Mouse (Mus musculus) intestine, postnatal 0 days (tissue): ENCODE data around the gene Il15. TPM values are rescaled to one million over a fixed set of nuclear protein-coding genes. Genes with fewer than 3 reads are reported as not detected.

Experiments used
- ATAC-seq: fragments of 200-750 bp; cut with Nextera tagmentation; 2 replicates; pipeline ENCODE4 v1.8.0; 2017; ENCODE audit warnings: mild to moderate bottlenecking, moderate TSS enrichment, moderate library complexity
- H3K27ac ChIP-seq: fragments of 300-500 bp; sonication (generic); 2 replicates; pipeline ENCODE4 v1.5.1; 2014; ENCODE audit warnings: mild to moderate bottlenecking, low read depth, low read length, moderate library complexity
- H3K27me3 ChIP-seq: fragments of 300-500 bp; sonication (generic); replicated peaks from 2 replicates; pipeline ENCODE4 v1.6.1; 2014; ENCODE audit warnings: low read length, mixed read lengths; ENCODE audit not compliant: control insufficient read depth, insufficient read depth
- H3K36me3 ChIP-seq: fragments of 300-500 bp; sonication (generic); 2 replicates; pipeline ENCODE4 v1.6.1; 2014; ENCODE audit warnings: mild to moderate bottlenecking, moderate library complexity; ENCODE audit not compliant: control insufficient read depth, insufficient read depth
- H3K4me1 ChIP-seq: fragments of 300-500 bp; sonication (generic); replicated peaks from 2 replicates; pipeline ENCODE4 v1.6.1; 2014; ENCODE audit warnings: antibody characterized with exemption, low read length, mixed read lengths; ENCODE audit not compliant: control insufficient read depth, insufficient read depth
- H3K4me2 ChIP-seq: fragments of 300-500 bp; sonication (generic); replicated peaks from 2 replicates; pipeline ENCODE4 v1.6.1; 2014; ENCODE audit warnings: low read depth, mild to moderate bottlenecking, moderate library complexity
- H3K4me3 ChIP-seq: fragments of 300-500 bp; sonication (generic); 2 replicates; pipeline ENCODE4 v1.5.1; 2014; ENCODE audit warnings: low read depth, low read length
- H3K9ac ChIP-seq: fragments of 300-500 bp; sonication (generic); 2 replicates; pipeline ENCODE4 v1.6.1; 2014; ENCODE audit warnings: mild to moderate bottlenecking, low read depth, low read length
- H3K9me3 ChIP-seq: fragments of 300-500 bp; sonication (generic); 2 replicates; pipeline ENCODE4 v1.6.1; 2016; ENCODE audit warnings: mixed run types; ENCODE audit not compliant: control insufficient read depth
- CTCF ChIP-seq: sonication (generic); IDR thresholded peaks from 2 replicates; pipeline ENCODE4 v1.5.1; 2016; ENCODE audit warnings: low read depth, mild to moderate bottlenecking, control low read depth, antibody characterized with exemption, moderate library complexity
- WGBS: fragments of 180-500 bp; shearing (Covaris S2); extraction: QIAGEN DNeasy Blood & Tissue Kit; methylation state at CpG from one replicate; pipeline ENCODE4 v1.1.7; 2014; 5-methylcytosine and 5-hydroxymethylcytosine counted together
- polyA plus RNA-seq: library from polyadenylated mRNA; unstranded; fragments of >200 nt; fragmentation: Nextera tagmentation; extraction: Ambion mirVana; gene quantifications from 2 replicates; pipeline ENCODE4 v1.2.1, GENCODE M21; 2015

Il15 gene
- polyA plus RNA-seq, 1 experiment from 2014 or later: 9.2 TPM

DNA sequence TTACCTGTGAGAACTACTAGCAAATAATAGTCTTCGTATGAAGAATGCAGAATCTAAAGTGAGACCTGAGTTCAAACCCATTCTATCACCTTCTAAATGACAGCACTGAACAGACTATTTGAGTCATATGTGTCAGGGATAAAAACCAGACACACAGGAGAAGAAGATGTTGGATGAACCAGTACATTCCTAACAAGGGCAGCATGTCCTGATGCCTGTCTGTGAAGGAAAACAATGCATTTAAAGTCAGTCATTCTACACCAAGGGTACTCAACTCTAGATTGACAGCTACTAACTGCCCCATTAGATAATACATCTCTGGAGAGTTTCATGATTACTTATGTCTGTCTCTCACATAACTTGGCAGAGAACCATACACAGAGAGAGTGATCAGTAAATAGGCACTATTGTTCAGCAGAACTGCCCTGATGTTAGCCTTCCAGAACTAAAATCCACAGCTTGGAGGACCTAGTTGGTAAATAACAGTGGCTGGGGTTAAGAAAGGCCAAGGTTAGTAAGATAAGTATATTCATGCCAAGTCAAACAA lies 14.6 kb downstream of the Il15 start:
- 74% methylated on average over 1 of the region's 1 CpGs for WGBS
- no peaks in the 10 kb centered on the region for H3K9me3 ChIP-seq

DNA sequence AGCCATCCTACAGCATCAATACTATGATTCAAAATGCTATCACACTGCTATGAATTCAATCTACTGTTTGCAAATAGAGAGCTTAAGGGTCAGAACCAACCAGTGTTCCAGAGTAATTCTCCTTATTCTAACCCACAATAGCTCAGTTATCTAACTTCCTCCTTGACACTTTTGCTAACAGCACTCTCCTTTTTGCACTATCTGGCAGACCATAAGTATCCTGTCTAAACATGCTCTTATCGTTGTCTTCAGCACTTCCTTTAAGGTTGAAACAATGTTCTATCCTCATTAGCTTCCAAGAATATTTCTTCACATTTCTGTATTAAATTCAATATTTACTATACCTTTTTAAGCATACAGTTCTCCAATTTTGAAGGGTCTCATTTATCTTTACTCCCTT lies 15.4 kb downstream of the Il15 start:
- H3K4me2 ChIP-seq: no peak overlapping the region
- no peak overlapping the region for H3K9ac ChIP-seq
- ATAC-seq: no peak
- H3K27ac ChIP-seq: no peak overlapping the region
- H3K27me3 ChIP-seq: no peaks in the 10 kb centered on the region
- H3K4me1 ChIP-seq: 0 out of 2 replicates have a peak, but pooled peaks cover 3% of the 10 kb centered on the region
- H3K9me3 ChIP-seq: no peaks in the 10 kb centered on the region
- H3K36me3 ChIP-seq: no peaks in the 10 kb centered on the region
- H3K4me3 ChIP-seq: no peak overlapping the region
- 6% methylated on average over 1 of the region's 1 CpGs for WGBS
- no peak for TF ChIP-seq CTCF

More for the DNA sequence above, 14.6 kb downstream of the Il15 start:
- no peaks in the 10 kb centered on the region for H3K27me3 ChIP-seq
- H3K4me3 ChIP-seq: no peak overlapping the region
- H3K9ac ChIP-seq: no peak overlapping the region
- no peaks in the 10 kb centered on the region for H3K36me3 ChIP-seq
- H3K4me2 ChIP-seq: no peak overlapping the region
- H3K27ac ChIP-seq: no peak overlapping the region
- ATAC-seq: no peak
- 0 out of 2 replicates have a peak, but pooled peaks cover 3% of the 10 kb centered on the region for H3K4me1 ChIP-seq
- no peak for TF ChIP-seq CTCF

DNA sequence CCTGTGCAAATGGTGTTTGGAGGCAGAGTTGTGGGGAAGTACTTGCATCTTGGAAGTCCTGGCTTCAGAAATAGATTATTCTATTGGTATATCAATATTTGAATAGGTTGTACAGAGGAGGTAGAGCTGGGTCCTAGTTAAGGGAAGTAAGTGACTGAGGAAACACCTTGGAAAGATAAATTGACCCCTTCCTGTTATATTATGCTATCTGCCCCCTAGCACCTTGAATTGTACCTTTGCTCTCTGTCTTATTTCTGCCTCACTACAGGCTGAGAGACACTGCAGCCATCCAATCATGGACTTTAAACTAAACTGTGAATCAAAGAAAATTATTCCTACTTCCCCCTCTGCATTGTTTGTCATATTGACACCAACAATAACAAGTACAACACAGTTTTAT lies 17.2 kb downstream of the Il15 start:
- H3K9ac ChIP-seq: no peak overlapping the region
- no peaks in the 10 kb centered on the region for H3K27me3 ChIP-seq
- no peak for TF ChIP-seq CTCF
- no peak overlapping the region for H3K27ac ChIP-seq
- no peaks in the 10 kb centered on the region for H3K36me3 ChIP-seq
- no peak overlapping the region for H3K4me3 ChIP-seq
- H3K4me1 ChIP-seq: 0 out of 2 replicates have a peak, but pooled peaks cover 3% of the 10 kb centered on the region
- no peaks in the 10 kb centered on the region for H3K9me3 ChIP-seq
- no peak for ATAC-seq
- H3K4me2 ChIP-seq: no peak overlapping the region

DNA sequence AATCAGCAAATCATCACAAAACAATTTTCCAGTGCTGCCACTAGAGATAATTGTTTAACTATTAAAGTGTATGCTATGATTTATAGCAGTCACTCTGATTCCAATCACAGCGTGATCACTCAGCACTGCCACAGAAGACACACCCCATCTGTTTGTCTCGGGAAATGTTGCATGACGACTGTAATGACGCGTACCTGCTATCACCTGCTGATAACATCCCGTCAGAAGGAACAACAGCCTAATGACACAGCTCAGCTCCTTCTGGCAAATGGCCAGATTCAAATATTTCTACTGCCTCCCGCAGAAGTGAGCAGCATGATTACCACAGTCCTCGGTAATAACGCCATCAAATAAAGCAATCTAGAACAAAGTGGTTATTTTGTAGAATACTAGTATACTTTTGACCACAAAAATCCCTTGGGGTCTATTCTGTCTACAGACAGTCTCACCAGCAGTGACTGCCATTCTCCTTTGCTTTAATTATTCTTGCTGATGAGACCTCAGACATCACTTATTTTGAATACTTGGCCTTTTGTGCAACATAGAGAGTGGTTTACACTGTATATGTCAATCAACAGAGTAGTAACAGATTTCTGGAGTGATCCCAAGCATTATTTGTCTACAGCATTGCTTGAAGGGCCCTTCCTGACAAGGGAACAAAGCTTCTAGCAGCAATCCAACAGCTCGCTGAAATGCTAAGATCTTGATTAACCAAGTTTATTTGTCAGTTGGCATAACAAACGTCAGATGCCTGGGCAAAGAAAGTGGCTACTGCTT lies 18.4 kb downstream of the Il15 start:
- WGBS: 31% methylated on average over 11 of the region's 11 CpGs
- H3K4me3 ChIP-seq: no peak overlapping the region
- no peaks in the 10 kb centered on the region for H3K27me3 ChIP-seq
- 0 out of 2 replicates have a peak, but pooled peaks cover 3% of the 10 kb centered on the region for H3K4me1 ChIP-seq
- peak; percentile 91 for ATAC-seq
- no peaks in the 10 kb centered on the region for H3K9me3 ChIP-seq
- no peak for TF ChIP-seq CTCF
- no peak overlapping the region for H3K27ac ChIP-seq
- H3K36me3 ChIP-seq: no peaks in the 10 kb centered on the region
- no peak overlapping the region for H3K9ac ChIP-seq
- H3K4me2 ChIP-seq: no peak overlapping the region

DNA sequence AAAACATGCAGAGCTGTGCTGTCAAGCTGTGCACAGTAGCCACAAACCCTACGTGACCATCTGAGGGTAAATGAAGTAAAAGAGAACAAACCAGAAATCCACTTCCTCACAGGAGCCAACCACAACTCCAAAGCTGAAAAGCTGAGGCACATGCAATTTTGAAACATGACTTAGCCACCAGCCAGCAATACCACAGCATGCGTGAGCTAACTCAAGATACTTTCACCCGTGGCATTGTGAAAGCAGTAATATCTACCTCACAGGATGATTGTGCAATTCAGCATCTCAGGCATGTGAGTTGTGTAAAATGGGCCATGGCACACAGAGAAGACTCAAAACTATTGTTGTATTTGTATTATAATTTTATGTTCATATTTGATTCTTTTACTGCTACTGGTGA lies 19.7 kb downstream of the Il15 start:
- Histone ChIP-seq H3K27me3 (no peaks in the 10 kb centered on the region), H3K4me2 (no peak overlapping the region), H3K36me3 (no peaks in the 10 kb centered on the region), H3K4me1 (0 out of 2 replicates have a peak, but pooled peaks cover 3% of the 10 kb centered on the region), H3K4me3 (no peak overlapping the region), H3K9ac (no peak overlapping the region), H3K9me3 (no peaks in the 10 kb centered on the region), H3K27ac (no peak overlapping the region)
- TF ChIP-seq CTCF: no peak
- peak; percentile 54; the same call in 1 of the 2 replicates for ATAC-seq
- 55% methylated on average over 3 of the region's 3 CpGs for WGBS

DNA sequence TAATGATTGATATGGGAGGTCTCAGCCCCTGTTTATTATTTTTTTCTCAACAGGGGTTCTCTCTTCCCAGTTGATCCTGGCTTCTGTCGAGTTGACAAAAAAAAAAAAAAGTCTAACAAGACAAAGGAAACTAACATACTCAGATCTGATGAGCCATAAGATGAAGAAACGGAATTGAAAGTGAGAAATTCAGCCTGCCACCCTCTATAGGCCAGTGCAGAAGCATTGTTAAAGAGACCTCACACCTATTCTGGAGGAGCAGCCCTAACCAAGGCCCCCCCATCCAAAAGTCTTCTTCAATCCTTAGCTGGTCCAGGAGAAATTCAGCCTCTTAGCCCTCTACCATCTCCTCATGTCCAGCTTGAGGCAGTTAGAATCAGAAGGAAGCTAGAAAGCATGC lies 20.7 kb downstream of the Il15 start:
- Histone ChIP-seq H3K4me2 (no peak overlapping the region), H3K9ac (no peak overlapping the region), H3K36me3 (no peaks in the 10 kb centered on the region), H3K9me3 (no peaks in the 10 kb centered on the region), H3K27ac (no peak overlapping the region), H3K4me1 (0 out of 2 replicates have a peak, but pooled peaks cover 3% of the 10 kb centered on the region), H3K27me3 (no peaks in the 10 kb centered on the region), H3K4me3 (no peak overlapping the region)
- 62% methylated on average over 2 of the region's 2 CpGs for WGBS
- no peak for ATAC-seq
- no peak for TF ChIP-seq CTCF
